Mouse (Mus musculus): ENCODE results near the gene Mcrip1. TPM values are rescaled to one million over a fixed set of nuclear protein-coding genes. Genes with fewer than 3 reads are reported as not detected.

Gene Mcrip1
- polyA plus RNA-seq, 1 experiment from 2014 or later = 226 TPM

DNA sequence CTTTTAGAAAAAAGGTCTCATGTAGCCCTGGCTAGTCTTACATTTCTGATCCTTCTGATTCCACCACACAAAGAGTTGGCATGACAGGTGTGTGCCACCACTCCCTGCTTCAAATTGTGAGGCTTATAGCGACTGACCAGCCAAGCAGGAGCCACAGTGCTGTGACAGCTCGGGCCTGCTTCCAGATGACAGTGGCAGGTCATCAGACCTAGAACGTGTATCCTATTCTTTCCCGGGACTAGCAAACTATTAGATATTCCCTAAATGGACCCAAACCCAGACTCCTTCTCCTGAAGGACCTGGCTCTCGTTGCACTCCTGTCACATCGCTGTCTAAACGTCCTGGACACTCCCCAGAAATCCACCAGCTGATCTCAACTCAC is 750 bp downstream of the Mcrip1 start:
- H3K27me3 ChIP-seq (ENCODE audit: low read depth, poor library complexity, severe bottlenecking) = no peaks in the 10 kb centered on the region
- DNase-seq (ENCODE audit: low spot score) = no peak
- peak overlapping the region; percentile 100 for H3K4me3 ChIP-seq
- peak overlapping the region; percentile 96 for H3K27ac ChIP-seq (replicated peaks)
- 35% methylated on average over 7 of the region's 7 CpGs for WGBS
- H3K36me3 ChIP-seq = peaks cover 36% of the 10 kb centered on the region
- H3K9me3 ChIP-seq (replicated peaks) = no peaks in the 10 kb centered on the region
- H3K4me1 ChIP-seq = peaks cover 35% of the 10 kb centered on the region

DNA sequence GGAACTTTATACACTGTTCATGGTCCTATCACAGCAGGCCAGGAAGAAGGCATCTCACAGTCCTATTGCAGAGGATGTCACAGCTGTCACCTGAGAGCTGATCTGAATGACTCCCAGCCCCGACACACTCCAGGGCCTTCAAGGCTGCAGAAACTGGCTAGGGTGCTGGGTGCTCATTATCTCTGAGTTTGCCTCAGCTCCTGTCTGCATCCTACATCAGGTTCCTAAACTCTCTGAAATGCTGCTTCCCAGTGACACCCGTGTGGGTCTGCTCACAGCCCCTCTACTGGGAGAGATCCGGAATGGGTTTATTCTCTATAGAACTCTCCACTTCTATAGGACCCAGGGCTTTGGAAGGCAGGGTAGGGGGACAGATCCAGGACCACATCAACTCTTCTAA is 1.3 kb downstream of the Mcrip1 start:
- Histone ChIP-seq H3K4me1 (peaks cover 35% of the 10 kb centered on the region), H3K9me3 (replicated peaks) (no peaks in the 10 kb centered on the region), H3K27me3 (ENCODE audit: low read depth, poor library complexity, severe bottlenecking) (no peaks in the 10 kb centered on the region), H3K4me3 (peak overlapping the region; percentile 100), H3K27ac (replicated peaks) (peak overlapping the region; percentile 96; the same call in 1 of the 2 replicates), H3K36me3 (peaks cover 42% of the 10 kb centered on the region)
- no peak for DNase-seq (ENCODE audit: low spot score)
- 88% methylated on average over 3 of the region's 3 CpGs for WGBS

DNA sequence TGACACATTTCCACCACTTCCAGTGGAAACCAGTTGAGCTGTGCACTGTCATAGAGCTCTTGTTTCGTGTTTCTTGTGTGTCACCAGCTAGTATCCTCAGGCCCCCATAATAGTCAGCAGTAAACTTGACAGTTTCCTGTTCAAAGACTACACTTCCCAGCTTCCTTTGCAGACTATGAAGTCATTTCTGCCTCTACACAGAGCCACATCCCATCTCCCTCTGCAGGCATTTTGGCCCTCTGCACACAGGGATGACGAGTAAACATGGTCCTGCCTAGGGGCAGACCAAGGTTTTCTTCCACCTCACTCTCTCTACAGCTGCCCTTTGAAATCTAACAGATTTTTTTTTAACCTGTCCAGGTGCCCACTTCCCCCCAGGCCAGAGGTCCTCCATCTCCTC is 2.1 kb downstream of the Mcrip1 start:
- H3K4me1 ChIP-seq = peaks cover 35% of the 10 kb centered on the region
- no peaks in the 10 kb centered on the region for H3K9me3 ChIP-seq (replicated peaks)
- H3K36me3 ChIP-seq = peaks cover 49% of the 10 kb centered on the region
- 74% methylated on average over 2 of the region's 2 CpGs for WGBS
- no peak for DNase-seq (ENCODE audit: low spot score)
- peak overlapping the region; percentile 100; the same call in 1 of the 2 replicates for H3K4me3 ChIP-seq
- no peak overlapping the region for H3K27ac ChIP-seq (replicated peaks)
- H3K27me3 ChIP-seq (ENCODE audit: low read depth, poor library complexity, severe bottlenecking) = no peaks in the 10 kb centered on the region

DNA sequence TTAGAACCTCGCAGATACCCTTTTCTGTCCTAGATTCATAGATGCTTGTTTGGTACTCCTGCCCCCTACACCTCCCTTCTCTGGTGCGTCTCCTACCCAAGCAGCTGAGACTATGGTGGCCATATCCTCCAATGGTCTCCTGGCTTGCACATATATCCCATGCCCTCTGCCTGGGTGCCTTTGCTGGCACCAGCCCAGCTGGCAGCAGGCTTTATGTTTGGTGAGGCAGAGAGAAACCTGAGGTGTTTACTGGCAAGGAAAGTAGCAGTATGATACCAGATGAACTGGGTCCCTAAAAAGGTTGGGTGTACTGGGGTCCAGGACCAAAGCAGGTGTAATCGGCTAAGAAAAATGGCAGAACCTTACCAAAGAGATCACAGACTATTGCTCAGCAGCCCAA is 3.6 kb downstream of the Mcrip1 start:
- Histone ChIP-seq H3K4me1 (peaks cover 35% of the 10 kb centered on the region), H3K27me3 (ENCODE audit: low read depth, poor library complexity, severe bottlenecking) (no peaks in the 10 kb centered on the region), H3K9me3 (replicated peaks) (no peaks in the 10 kb centered on the region), H3K4me3 (no peak overlapping the region), H3K27ac (replicated peaks) (no peak overlapping the region), H3K36me3 (peaks cover 57% of the 10 kb centered on the region)
- WGBS = 89% methylated on average over 3 of the region's 3 CpGs
- no peak for DNase-seq (ENCODE audit: low spot score)

DNA sequence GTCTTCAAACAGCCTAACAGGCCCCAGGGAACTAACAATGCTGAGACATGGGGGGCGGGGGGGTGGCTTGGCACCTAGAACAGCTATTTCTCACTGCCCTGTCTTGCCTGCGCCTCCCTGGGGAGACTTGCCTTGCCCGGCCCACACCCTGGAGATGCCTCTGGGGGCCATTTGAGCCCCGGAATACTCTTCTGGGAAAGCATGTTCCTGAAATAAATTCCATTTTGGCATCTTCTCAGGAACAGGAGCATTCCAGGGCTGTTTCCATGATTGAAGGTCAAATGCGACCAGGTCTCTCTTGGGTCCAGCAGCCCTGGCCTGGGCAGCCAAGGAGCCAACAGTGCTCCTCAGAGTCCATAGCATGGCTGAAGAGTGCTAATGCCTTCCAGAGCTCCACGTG is 7.2 kb downstream of the Mcrip1 start:
- Histone ChIP-seq H3K27ac (replicated peaks) (no peak overlapping the region), H3K9me3 (replicated peaks) (no peaks in the 10 kb centered on the region), H3K4me1 (peaks cover 27% of the 10 kb centered on the region), H3K27me3 (ENCODE audit: low read depth, poor library complexity, severe bottlenecking) (no peaks in the 10 kb centered on the region), H3K36me3 (peaks cover 55% of the 10 kb centered on the region), H3K4me3 (no peak overlapping the region; the same call in 1 of the 2 replicates)
- WGBS = 85% methylated on average over 6 of the region's 6 CpGs
- DNase-seq (ENCODE audit: low spot score) = no peak

DNA sequence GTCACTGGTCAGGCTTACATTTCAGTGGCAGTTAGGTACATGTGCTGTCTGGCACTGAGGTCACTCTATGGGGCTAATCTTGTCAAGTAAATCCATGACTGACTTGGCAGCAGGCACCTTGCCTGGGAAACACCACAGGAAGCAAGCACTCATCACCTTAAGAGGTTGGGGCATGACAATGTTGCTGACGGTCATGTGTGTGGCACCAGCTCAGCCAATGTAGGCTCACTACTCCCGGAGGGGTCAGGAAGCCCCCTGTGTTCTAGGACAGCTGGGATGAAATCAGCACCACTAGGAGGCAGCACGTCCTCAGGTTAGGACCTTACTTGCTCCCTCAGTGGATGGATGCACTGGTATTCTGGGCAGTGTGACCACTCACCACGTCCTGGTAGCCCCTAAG is 7.6 kb downstream of the Mcrip1 start:
- Histone ChIP-seq H3K27ac (replicated peaks) (no peak overlapping the region), H3K4me3 (no peak overlapping the region; the same call in 1 of the 2 replicates), H3K27me3 (ENCODE audit: low read depth, poor library complexity, severe bottlenecking) (0 out of 2 replicates have a peak, but pooled peaks cover 2% of the 10 kb centered on the region), H3K4me1 (peaks cover 27% of the 10 kb centered on the region), H3K36me3 (peaks cover 50% of the 10 kb centered on the region), H3K9me3 (replicated peaks) (no peaks in the 10 kb centered on the region)
- no peak for DNase-seq (ENCODE audit: low spot score)
- 36% methylated on average over 4 of the region's 4 CpGs for WGBS

DNA sequence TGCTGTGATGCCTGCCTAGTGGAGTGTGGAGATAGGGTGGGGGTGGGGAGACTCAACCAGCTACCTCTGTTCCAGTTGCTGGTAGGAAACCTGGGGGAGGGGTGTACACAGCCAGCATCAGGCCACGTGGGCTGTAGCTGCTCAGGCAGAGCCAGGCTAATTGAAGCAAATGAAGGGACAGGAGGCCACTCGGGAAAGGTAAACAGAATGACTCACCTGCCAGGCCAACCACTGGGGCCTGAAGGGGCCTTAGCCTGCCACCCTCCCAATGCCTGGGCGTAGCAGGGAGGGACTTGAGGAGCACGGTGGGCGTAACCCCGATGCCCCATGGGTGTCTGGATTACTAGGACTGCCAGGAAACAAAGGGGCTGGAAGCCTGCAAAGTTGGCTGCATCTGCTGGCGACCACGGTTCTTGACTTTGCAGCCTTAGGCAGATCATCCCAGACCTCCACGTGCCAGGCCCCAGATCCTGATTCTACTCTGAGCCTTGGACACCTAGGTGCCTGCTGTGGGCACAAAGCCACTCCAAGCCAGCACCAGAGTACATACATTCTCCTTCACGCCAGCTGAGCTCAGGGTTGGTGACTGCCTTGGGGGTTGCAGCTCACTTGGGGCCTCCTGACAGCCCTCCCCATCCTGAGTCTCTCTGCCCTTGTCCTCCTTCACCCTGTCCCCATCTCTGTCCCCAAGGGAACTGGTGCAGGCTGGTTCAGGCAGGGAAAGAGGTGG is 10.1 kb downstream of the Mcrip1 start:
- DNase-seq (ENCODE audit: low spot score) = no peak
- peaks cover 27% of the 10 kb centered on the region for H3K4me1 ChIP-seq
- 21% methylated on average over 10 of the region's 10 CpGs for WGBS
- peak overlapping the region; percentile 79 for H3K27ac ChIP-seq (replicated peaks)
- H3K27me3 ChIP-seq (ENCODE audit: low read depth, poor library complexity, severe bottlenecking) = peaks cover 11% of the 10 kb centered on the region; the same call in 1 of the 2 replicates
- no peaks in the 10 kb centered on the region for H3K9me3 ChIP-seq (replicated peaks)
- H3K4me3 ChIP-seq = peak overlapping the region; percentile 22; the same call in 1 of the 2 replicates
- peaks cover 27% of the 10 kb centered on the region for H3K36me3 ChIP-seq

DNA sequence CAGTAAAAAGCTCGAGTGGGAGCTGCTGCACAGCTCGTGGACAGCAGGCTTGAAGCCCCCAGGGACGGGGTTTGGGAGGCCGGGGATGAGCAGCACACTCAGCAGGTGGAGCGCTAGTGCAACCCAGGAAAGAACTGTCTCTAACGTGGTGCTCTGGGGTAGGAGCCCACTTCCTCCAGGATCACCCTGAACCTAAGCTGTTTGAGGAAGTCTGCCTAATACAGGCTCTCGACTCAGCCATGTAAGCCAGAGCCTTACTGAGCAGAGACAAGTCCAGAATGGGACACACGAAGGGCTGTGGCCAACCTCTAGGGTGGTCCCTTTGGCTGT is 10.6 kb downstream of the Mcrip1 start:
- Histone ChIP-seq H3K27ac (replicated peaks) (peak overlapping the region; percentile 79), H3K4me1 (peaks cover 27% of the 10 kb centered on the region), H3K36me3 (peaks cover 22% of the 10 kb centered on the region), H3K4me3 (no peak overlapping the region), H3K27me3 (ENCODE audit: low read depth, poor library complexity, severe bottlenecking) (peaks cover 12% of the 10 kb centered on the region), H3K9me3 (replicated peaks) (no peaks in the 10 kb centered on the region)
- WGBS = 53% methylated on average over 8 of the region's 8 CpGs
- no peak for DNase-seq (ENCODE audit: low spot score)

DNA sequence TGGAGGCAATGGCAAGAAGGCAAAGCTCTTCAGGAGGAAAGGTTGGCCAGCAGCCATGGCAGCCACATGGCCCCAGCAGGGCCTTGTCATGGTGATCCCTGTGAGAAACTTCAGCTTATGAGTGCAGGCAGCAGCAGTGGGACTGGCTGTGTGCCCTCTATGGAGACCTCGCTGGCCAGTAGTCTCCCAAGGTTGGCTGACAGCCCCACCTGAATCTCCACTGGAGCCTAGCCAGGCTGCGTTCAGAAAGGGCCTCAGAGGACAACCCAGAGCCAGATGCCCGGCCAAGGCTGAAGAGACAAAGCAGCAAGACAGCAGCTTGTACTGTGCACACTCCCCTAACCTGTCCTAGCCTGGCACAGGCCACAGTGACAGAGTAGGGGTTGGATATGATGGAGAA is 11.0 kb downstream of the Mcrip1 start:
- H3K4me1 ChIP-seq = peaks cover 27% of the 10 kb centered on the region
- H3K4me3 ChIP-seq = no peak overlapping the region
- 81% methylated on average over 3 of the region's 3 CpGs for WGBS
- peaks cover 13% of the 10 kb centered on the region for H3K27me3 ChIP-seq (ENCODE audit: low read depth, poor library complexity, severe bottlenecking)
- DNase-seq (ENCODE audit: low spot score) = no peak
- peaks cover 18% of the 10 kb centered on the region for H3K36me3 ChIP-seq
- H3K9me3 ChIP-seq (replicated peaks) = no peaks in the 10 kb centered on the region
- H3K27ac ChIP-seq (replicated peaks) = peak overlapping the region; percentile 79; the same call in 1 of the 2 replicates

DNA sequence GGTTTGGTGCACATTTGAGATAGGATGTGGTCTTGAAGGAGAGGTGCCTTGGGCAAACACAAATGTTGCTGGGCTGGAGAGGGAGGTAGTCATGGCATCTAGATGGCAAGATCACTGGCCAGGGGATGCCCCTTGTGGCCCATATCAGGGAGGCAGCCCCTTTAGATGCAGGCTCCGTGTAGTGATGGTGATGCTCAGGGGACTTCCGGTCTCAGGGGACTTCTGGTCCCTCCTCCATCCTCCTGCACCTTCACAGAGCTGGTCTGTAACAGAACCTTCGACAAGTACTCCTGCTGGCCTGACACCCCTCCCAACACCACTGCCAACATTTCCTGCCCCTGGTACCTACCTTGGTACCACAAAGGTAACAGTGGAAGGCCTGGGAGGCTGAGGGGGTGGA is 13.7 kb downstream of the Mcrip1 start:
- no peaks in the 10 kb centered on the region for H3K9me3 ChIP-seq (replicated peaks)
- WGBS = 84% methylated on average over 3 of the region's 3 CpGs
- H3K4me1 ChIP-seq = peaks cover 31% of the 10 kb centered on the region
- H3K27ac ChIP-seq (replicated peaks) = no peak overlapping the region
- no peaks in the 10 kb centered on the region for H3K36me3 ChIP-seq
- DNase-seq (ENCODE audit: low spot score) = no peak
- H3K4me3 ChIP-seq = no peak overlapping the region
- H3K27me3 ChIP-seq (ENCODE audit: low read depth, poor library complexity, severe bottlenecking) = peaks cover 40% of the 10 kb centered on the region

DNA sequence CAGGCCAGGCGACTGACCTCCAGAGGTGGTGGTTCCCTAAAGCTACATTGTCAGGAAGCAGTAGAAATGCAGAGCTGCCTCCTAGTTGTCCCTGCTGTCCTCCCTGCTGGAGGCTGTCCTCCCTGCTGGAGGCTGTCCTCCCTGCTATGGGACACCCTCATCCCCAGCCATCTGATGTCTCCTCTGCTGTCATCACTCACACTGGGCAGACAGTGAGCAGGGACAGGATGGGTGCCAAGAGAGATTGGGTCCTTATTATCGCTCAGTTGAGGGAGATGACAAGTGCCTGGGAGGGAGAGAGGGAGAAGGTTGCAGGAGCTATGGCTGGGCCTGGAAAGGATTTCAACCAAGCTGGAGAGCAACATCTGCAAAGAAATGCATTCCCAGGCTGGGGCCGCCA is 14.4 kb downstream of the Mcrip1 start:
- DNase-seq (ENCODE audit: low spot score) = no peak
- Histone ChIP-seq H3K36me3 (no peaks in the 10 kb centered on the region), H3K4me3 (no peak overlapping the region; the same call in 1 of the 2 replicates), H3K9me3 (replicated peaks) (no peaks in the 10 kb centered on the region), H3K27ac (replicated peaks) (no peak overlapping the region), H3K27me3 (ENCODE audit: low read depth, poor library complexity, severe bottlenecking) (peaks cover 47% of the 10 kb centered on the region), H3K4me1 (peaks cover 31% of the 10 kb centered on the region)
- 78% methylated on average over 3 of the region's 3 CpGs for WGBS

DNA sequence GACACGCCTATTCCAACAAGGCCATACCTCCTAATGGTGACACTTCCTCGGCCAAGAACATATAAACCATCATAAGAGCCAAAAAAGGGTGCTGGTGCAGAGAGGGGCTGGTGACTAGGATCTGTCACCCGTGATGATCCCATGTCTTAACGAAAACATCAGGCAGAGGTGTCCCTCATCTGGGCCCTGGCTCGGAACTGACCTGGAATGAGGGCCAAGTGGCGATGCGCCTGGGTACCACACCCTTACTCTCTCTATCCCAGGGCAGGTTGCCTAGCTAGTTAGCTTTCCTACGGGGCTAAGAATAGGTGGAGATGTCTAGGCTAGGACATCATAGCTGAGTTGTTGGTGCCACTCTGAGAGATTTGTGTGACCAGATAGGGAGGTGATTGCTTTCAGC is 15.4 kb downstream of the Mcrip1 start:
- no peaks in the 10 kb centered on the region for H3K9me3 ChIP-seq (replicated peaks)
- DNase-seq (ENCODE audit: low spot score) = no peak
- peaks cover 57% of the 10 kb centered on the region for H3K27me3 ChIP-seq (ENCODE audit: low read depth, poor library complexity, severe bottlenecking)
- H3K27ac ChIP-seq (replicated peaks) = no peak overlapping the region
- peaks cover 21% of the 10 kb centered on the region for H3K4me1 ChIP-seq
- no peaks in the 10 kb centered on the region for H3K36me3 ChIP-seq
- H3K4me3 ChIP-seq = no peak overlapping the region
- 87% methylated on average over 8 of the region's 8 CpGs for WGBS

DNA sequence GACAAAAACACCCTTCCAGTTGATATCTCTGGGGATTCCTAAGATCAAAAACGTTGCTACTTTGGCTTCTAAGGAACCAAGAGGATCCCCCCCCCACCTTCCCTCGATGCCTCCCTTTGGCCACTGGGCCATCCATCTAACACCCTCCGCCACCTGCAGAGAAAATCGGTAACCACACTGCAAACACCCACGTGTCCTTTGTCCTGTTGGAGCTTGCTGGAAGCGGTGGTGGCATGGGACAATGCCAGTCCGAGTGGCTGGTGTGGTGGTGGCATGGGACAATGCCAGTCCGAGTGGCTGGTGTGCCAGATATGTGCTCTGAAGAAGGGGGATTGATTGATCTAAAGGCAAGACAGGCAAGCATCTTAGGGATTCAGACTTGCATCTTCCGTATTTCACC is 17.9 kb downstream of the Mcrip1 start:
- 32% methylated on average over 9 of the region's 9 CpGs for WGBS
- Histone ChIP-seq H3K27ac (replicated peaks) (no peak overlapping the region), H3K4me3 (0 out of 2 replicates have a peak overlapping the region, but pooled peaks have one; percentile 11), H3K4me1 (peaks cover 13% of the 10 kb centered on the region), H3K27me3 (ENCODE audit: low read depth, poor library complexity, severe bottlenecking) (peaks cover 69% of the 10 kb centered on the region), H3K36me3 (no peaks in the 10 kb centered on the region), H3K9me3 (replicated peaks) (no peaks in the 10 kb centered on the region)
- no peak for DNase-seq (ENCODE audit: low spot score)

Measured in midbrain, embryonic 10.5 days (tissue).